Mouse (Mus musculus) T-helper 17 cell (primary cell): ENCODE results near the gene Camta2.

Experiments used
- in situ Hi-C, 2 experiments: fragments of 300-600 bp; cut with MboI, MseI; formaldehyde crosslinking; loops; 1 replicate in 1 of 2; 2 replicates in 1 of 2; pipeline ENCODE4 v1.15.1; 2025; ENCODE audit warnings: high pct_unique_total_duplicates in 2 of 2

The Camta2 gene

GRCm38 (mm10) chr11:70693504-70693903 is 5.6 kb upstream of the Camta2 start:
- in situ Hi-C loops = no loop called here

- in situ Hi-C loops = loop anchor here in 1 of 2 experiments (5.0 kb wide), 1 partner anchor 63 kb away; no protein-coding TSS in a partner anchor
Measured at GRCm38 (mm10) chr11:70689578-70689977, 1.7 kb upstream of the Camta2 start.

- in situ Hi-C loops = loop anchor here in 1 of 2 experiments (5.0 kb wide), 1 partner anchor 64 kb away; no protein-coding TSS in a partner anchor
Measured at GRCm38 (mm10) chr11:70688372-70688771, 467 bp upstream of the Camta2 start.

GRCm38 (mm10) chr11:70686901-70687566 is 871 bp downstream of the Camta2 start:
- in situ Hi-C loops = loop anchor here in 1 of 2 experiments (5.0 kb wide), 1 partner anchor 65 kb away; no protein-coding TSS in a partner anchor

GRCm38 (mm10) chr11:70683640-70684039 is 4.3 kb downstream of the Camta2 start:
- in situ Hi-C loops = loop anchor here in 1 of 2 experiments (5.0 kb wide), 1 partner anchor 69 kb away; no protein-coding TSS in a partner anchor

- in situ Hi-C loops = loop anchor here in 1 of 2 experiments (5.0 kb wide), 1 partner anchor 70 kb away; no protein-coding TSS in a partner anchor
Measured at GRCm38 (mm10) chr11:70681897-70682581, 5.9 kb downstream of the Camta2 start.

- in situ Hi-C loops = loop anchor here in 1 of 2 experiments (5.0 kb wide), 1 partner anchor 71 kb away; no protein-coding TSS in a partner anchor
Measured at GRCm38 (mm10) chr11:70681170-70681569, 6.7 kb downstream of the Camta2 start.

- in situ Hi-C loops = loop anchor here in 1 of 2 experiments (5.0 kb wide), 1 partner anchor 72 kb away; no protein-coding TSS in a partner anchor
Measured at GRCm38 (mm10) chr11:70679894-70680293, 8.0 kb downstream of the Camta2 start.

- in situ Hi-C loops = no loop called here
Measured at GRCm38 (mm10) chr11:70679361-70679760, 8.5 kb downstream of the Camta2 start.

- in situ Hi-C loops = no loop called here
Measured at GRCm38 (mm10) chr11:70678576-70678975, 9.3 kb downstream of the Camta2 start.

- in situ Hi-C loops = no loop called here
Measured at GRCm38 (mm10) chr11:70678092-70678491, 9.8 kb downstream of the Camta2 start.

- in situ Hi-C loops = loop anchor here in 1 of 2 experiments (25.0 kb wide), 1 partner anchor 1587 kb away; the partner anchor contains the start of genes Per1 and Vamp2
Measured at GRCm38 (mm10) chr11:70674501-70674900, 13.4 kb downstream of the Camta2 start.

GRCm38 (mm10) chr11:70674014-70674413 is 13.9 kb downstream of the Camta2 start:
- in situ Hi-C loops = loop anchor here in 1 of 2 experiments (25.0 kb wide), 1 partner anchor 1587 kb away; the partner anchor contains the start of genes Per1 and Vamp2

GRCm38 (mm10) chr11:70671333-70672047 is 16.4 kb downstream of the Camta2 start:
- in situ Hi-C loops = loop anchor here in 1 of 2 experiments (25.0 kb wide), 1 partner anchor 1584 kb away; the partner anchor contains the start of genes Per1 and Vamp2

GRCm38 (mm10) chr11:70670483-70670882 is 17.4 kb downstream of the Camta2 start:
- in situ Hi-C loops = loop anchor here in 1 of 2 experiments (25.0 kb wide), 1 partner anchor 1583 kb away; the partner anchor contains the start of genes Per1 and Vamp2

GRCm38 (mm10) chr11:70669582-70670345 is 18.1 kb downstream of the Camta2 start:
- in situ Hi-C loops = loop anchor here (10.0 to 25.0 kb wide), 3 partner anchors 755 to 1582 kb away; partner anchors contain the start of genes Gps2 (in 1 of the 2), Per1 (in 1 of the 2) and Vamp2 (in 1 of the 2)

- in situ Hi-C loops = loop anchor here (10.0 to 25.0 kb wide), 3 partner anchors 754 to 1582 kb away; partner anchors contain the start of genes Gps2 (in 1 of the 2), Per1 (in 1 of the 2) and Vamp2 (in 1 of the 2)
Measured at GRCm38 (mm10) chr11:70668771-70669505, 19.0 kb downstream of the Camta2 start, which contains the start of gene Spag7. Gene Spag7, minus strand, starts transcription at chr11:70669416.

GRCm38 (mm10) chr11:70668335-70668770 is 19.6 kb downstream of the Camta2 start:
- in situ Hi-C loops = loop anchor here (10.0 to 25.0 kb wide), 3 partner anchors 754 to 1581 kb away; partner anchors contain the start of genes Gps2 (in 1 of the 2), Per1 (in 1 of the 2) and Vamp2 (in 1 of the 2)
